Mouse (Mus musculus) thymus, postnatal 25 days (tissue): ENCODE data around the gene Apoc1.

ENCODE experiments used
- DNase-seq: peaks from one replicate; pipeline ENCODE4 v3.0.0; 2022

The Apoc1 gene

GRCm38 (mm10) chr7:19682979-19683378, 9.5 kb downstream of the Apoc1 start:
- no peak for DNase-seq

DNA sequence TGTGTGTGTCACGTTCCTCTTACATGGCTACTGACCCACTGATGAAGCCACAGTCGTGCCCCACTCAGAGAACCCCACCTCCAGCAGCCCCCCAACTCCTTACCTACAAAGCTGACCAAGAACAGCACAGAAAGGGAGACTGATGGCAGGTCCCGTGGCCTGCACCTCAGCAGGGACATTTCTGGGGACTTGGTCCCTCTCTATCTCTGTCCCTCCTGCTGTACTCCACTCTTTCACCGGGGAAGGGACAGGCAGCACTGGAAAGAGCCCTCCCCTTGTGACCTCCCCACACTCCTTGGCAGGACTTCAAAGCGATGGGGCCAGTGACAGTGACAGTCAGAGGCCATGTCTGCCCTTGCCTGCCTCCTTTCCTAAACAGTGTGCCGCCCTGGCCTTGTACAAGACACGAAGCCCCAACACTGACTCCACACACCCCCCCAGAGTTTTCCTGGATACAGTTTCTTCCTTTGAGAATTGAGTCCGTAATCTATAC, 11.2 kb downstream of the Apoc1 start, which contains the start of the genes Gm44805 and Apoc4:
Gm44805 (minus strand) TSS at position 222 of the 493 bp plus-strand sequence.
Apoc4 (minus strand) TSS at position 278 of the 493 bp plus-strand sequence.
- no peak for DNase-seq

- no peak for DNase-seq
These were observed 11.8 kb downstream of the Apoc1 start for GRCm38 (mm10) chr7:19680702-19681101.

- DNase-seq, result no peak
These were observed 13.6 kb downstream of the Apoc1 start for GRCm38 (mm10) chr7:19678901-19679300.

DNA sequence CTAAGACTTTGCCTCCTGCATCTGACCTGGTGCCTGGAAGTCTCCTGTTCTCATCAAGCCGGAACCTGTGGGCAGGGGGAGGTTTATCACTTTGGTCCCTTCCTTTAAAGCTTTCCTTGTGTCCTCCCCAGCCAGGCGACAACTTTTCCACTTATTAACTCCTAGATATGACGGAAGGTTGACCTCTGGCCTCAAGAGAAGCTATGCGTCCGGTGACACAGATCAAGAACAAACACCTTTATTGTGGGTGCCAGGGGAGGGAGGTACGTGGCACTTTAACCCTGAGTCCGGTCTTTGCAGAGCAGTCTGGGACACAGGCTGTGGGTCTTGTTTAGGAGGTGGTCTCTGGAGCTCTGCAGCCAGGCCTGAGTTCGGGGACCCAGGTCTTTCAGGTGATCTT, 14.6 kb downstream of the Apoc1 start, which contains the start of gene Apoc2:
Apoc2 (minus strand) TSS at position 70 of the 400 bp plus-strand sequence.
- no peak for DNase-seq

DNA sequence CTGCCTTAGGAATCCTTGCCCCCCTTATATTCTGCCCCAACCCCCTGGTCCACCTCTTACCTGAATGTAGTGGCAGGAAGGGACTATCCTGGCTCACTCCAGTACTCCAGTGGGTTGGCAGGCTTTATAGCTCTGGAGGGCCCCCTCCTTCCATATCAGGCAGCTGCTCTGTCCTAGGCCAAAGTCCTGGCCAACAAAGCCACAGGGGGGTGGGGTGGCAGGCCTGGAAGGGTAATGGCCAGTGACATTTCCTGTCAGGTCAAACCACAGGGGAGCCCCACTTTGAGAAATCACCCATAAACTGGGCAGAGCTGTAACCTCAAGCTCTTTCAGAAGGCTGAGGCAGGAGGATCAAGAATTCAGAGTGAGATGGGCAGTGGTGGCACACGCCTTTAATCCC, 15.8 kb downstream of the Apoc1 start:
- no peak for DNase-seq

DNA sequence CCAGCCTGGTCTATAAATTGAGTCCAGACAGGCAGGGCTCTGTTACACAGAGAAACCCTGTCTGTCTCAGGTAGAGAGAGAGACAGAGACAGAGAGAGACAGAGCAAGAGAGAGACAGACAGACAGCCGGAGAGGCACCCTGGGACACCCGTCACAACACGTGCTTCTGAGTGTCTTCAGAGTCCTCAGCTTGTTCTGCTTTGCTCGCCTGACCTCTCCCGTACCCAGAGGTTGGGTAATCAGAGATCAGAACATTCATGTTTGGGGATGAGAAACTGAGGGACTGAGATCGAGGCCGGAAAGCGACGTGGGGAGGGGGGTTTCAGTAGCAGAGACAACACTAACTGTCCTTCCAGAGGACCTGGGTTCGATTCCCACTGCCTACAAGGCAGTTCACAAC, 16.6 kb downstream of the Apoc1 start:
- no peak for DNase-seq

DNA sequence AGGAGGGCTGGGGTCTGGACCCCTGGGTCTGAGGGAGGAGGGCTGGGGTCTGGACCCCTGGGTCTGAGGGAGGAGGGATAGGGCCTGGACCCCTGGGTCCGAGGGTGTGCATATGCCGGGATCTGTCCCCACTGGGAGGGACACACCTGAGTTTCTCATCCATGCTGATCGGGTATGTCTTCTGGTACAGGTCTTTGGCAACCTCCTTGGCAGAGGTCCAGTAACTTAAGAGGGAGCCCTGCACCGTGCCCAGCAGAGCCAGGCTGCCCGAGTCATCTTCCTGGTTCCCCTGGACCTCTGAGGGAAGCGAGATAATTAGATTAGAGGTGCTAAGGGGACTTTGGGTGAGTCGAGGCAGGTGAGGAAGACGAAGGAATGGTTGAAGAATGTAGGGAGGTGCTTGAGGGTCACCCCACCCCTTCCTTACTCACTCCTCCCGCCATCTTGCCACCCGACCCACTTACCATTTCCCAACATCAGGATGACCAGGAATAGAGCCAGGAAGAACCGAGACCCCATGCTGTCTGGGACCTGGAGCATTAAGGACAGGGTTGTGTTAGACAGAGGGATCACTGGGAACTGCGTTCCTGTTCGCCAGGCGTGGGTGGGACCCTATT, 19.3 kb downstream of the Apoc1 start:
- no peak for DNase-seq

GRCm38 (mm10) chr7:19671511-19671910, 20.9 kb downstream of the Apoc1 start:
- DNase-seq, result no peak

GRCm38 (mm10) chr7:19668947-19669721, 23.3 kb downstream of the Apoc1 start:
- peak; percentile 90 for DNase-seq

DNA sequence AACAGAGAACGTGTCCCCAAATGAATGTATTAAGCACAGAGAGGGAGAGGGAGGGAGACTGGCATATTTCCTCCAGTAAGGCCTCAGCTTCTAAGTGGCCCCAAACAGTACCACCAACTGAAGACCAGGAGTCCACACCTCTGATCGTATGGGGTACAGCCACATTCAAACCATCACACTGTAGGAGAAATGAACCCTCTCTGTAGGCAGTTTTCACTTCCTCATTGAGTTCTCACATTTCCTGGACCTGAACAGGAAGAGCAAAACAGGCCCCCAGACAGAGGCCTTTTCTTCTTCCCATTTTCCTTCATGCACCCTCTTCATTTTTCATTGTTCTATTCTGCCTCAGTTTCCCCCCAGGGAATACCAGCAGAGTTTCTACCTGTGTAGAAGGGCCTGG, 25.0 kb downstream of the Apoc1 start:
- no peak for DNase-seq

DNA sequence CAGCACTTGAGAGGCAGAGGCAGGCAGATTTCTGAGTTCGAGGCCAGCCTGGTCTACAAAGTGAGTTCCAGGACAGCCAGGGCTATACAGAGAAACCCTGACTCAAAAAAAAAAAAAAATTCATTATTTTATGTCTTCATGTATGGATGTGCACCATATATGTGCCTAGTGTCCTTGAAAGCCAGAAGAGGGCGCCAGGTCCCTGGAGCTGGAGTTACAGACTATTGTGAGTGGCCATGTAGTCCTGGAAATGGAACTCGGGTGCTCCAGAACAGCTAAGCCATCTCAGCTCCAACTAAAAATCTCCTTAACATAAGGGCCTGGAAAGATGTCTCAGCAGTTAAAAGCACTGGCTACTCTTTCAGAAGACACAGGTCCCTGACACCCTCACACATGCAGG, 25.7 kb downstream of the Apoc1 start:
- DNase-seq, result no peak

GRCm38 (mm10) chr7:19664955-19665841, 27.3 kb downstream of the Apoc1 start, which contains the start of gene Clptm1:
Gene Clptm1, minus strand, starts transcription at chr7:19665033.
- peak; percentile 97 for DNase-seq

DNA sequence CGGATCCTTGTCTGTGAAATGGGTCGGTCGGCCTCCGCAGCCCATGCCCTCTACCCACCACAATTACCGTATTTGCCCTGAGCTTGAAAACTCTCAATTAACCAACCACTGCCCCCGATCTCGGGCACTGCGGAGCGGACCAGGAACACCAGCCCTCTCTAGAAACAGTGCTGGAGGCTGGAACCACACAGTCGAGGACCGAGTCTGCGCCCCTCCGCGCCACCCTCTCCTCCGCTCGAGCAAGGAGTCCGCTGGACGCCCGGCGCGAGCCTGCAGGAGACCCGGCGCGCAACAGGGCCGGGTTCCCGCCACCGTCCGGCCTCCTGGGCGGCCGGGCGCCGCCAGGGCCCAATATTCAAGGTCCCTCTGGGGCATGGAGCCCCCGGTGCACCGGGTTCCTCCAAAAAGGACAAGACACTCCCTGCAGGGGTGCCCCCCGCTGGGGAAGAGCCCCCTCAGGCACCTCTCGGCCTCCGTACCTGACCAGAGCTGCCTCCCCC, 28.0 kb downstream of the Apoc1 start:
- DNase-seq, result no peak

GRCm38 (mm10) chr7:19663940-19664339, 28.5 kb downstream of the Apoc1 start:
- DNase-seq, result peak; percentile 6

DNA sequence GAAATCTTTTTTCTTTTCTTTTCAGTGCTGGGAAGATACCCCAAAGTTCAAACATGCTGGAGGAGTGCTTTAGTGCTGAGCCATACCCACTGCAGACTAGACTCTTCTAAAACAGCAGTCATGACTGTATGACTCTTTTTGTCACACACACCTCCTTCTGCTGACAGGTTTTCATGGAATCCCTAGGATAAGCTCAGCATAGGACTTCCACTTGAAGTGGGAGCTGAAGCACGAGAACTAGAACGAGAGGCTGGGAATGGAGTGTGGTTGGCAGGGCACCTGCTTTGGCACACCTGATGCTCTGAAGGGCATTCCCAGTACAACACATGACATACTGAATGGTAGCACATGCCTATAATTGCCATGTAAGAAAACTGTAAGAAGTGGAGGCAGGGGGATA, 39.8 kb downstream of the Apoc1 start:
- no peak for DNase-seq

- no peak for DNase-seq
These were observed 41.2 kb downstream of the Apoc1 start for GRCm38 (mm10) chr7:19651063-19651786.

- DNase-seq, result no peak
These were observed 51.2 kb downstream of the Apoc1 start for GRCm38 (mm10) chr7:19641223-19641622.
